Mouse (Mus musculus) hindbrain, embryonic 16.5 days (tissue): Measurements from ENCODE around the gene Mstn. TPM values are rescaled to one million over a fixed set of nuclear protein-coding genes. Genes with fewer than 3 reads are reported as not detected.

ENCODE experiments used
- ATAC-seq: fragments of 200-750 bp; cut with Nextera tagmentation; 2 replicates; pipeline ENCODE4 v1.8.0; 2017; ENCODE audit warnings: moderate TSS enrichment, moderate library complexity
- H3K27ac ChIP-seq: fragments of 300-500 bp; sonication (generic); 2 replicates; pipeline ENCODE4 v1.5.1; 2014; ENCODE audit warnings: low read depth, mild to moderate bottlenecking, control low read depth, low read length, moderate library complexity
- H3K27me3 ChIP-seq: fragments of 300-500 bp; sonication (generic); replicated peaks from 2 replicates; pipeline ENCODE4 v1.6.1; 2014; ENCODE audit warnings: low read length; ENCODE audit not compliant: control insufficient read depth, insufficient read depth
- H3K36me3 ChIP-seq: fragments of 300-500 bp; sonication (generic); 2 replicates; pipeline ENCODE4 v1.6.1; 2014; ENCODE audit warnings: mild to moderate bottlenecking, low read length, moderate library complexity, mixed read lengths; ENCODE audit not compliant: control insufficient read depth, insufficient read depth
- H3K4me1 ChIP-seq: fragments of 300-500 bp; sonication (generic); 2 replicates; pipeline ENCODE4 v1.6.1; 2014; ENCODE audit warnings: low read depth, low read length; ENCODE audit not compliant: control insufficient read depth, insufficient read depth
- H3K4me2 ChIP-seq: fragments of 300-500 bp; sonication (generic); 2 replicates; pipeline ENCODE4 v1.6.1; 2014; ENCODE audit warnings: mild to moderate bottlenecking, low read length, control low read depth, moderate library complexity
- H3K4me3 ChIP-seq: fragments of 300-500 bp; sonication (generic); 2 replicates; pipeline ENCODE4 v1.5.1; 2014; ENCODE audit warnings: mild to moderate bottlenecking, low read length, control low read depth, moderate library complexity
- H3K9ac ChIP-seq: fragments of 300-500 bp; sonication (generic); 2 replicates; pipeline ENCODE4 v1.6.1; 2014; ENCODE audit warnings: low read depth, mild to moderate bottlenecking, control low read depth, low read length, moderate library complexity
- H3K9me3 ChIP-seq: fragments of 300-500 bp; sonication (generic); 2 replicates; pipeline ENCODE4 v1.6.1; 2014; ENCODE audit warnings: mild to moderate bottlenecking, low read length, moderate library complexity; ENCODE audit not compliant: control insufficient read depth
- WGBS: fragments of 180-500 bp; shearing (Covaris S2); extraction: QIAGEN DNeasy Blood & Tissue Kit; methylation state at CpG from one replicate; pipeline ENCODE4 v1.1.7; 2014; 5-methylcytosine and 5-hydroxymethylcytosine counted together
- polyA plus RNA-seq: library from polyadenylated mRNA; unstranded; fragments of >200 nt; fragmentation: Nextera tagmentation; extraction: Ambion mirVana; gene quantifications from 2 replicates; pipeline ENCODE4 v1.2.1, GENCODE M21; 2015

Mstn gene
- polyA plus RNA-seq, 1 experiment from 2014 or later: 0.21 TPM

DNA sequence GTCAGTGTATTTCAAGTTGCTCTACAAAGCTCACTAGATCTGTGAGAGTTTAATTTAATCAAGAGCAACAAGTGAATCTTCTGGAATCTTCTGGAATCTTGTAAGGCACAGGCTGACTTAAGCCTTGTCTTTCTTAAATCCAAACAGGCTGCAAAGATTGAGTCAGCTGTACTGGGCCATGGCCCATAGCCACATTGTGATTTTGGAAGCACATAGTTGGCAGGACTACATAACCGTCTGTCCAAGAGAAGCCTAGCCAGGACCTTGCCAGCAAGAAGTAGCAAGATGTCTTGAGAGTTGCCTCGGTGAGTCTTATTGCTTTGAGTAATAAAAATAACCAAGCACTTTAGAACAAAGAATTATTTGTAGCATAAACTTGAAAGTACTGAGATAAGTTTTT lies 18.4 kb downstream of the Mstn start:
- WGBS: 81% methylated on average over 2 of the region's 2 CpGs

DNA sequence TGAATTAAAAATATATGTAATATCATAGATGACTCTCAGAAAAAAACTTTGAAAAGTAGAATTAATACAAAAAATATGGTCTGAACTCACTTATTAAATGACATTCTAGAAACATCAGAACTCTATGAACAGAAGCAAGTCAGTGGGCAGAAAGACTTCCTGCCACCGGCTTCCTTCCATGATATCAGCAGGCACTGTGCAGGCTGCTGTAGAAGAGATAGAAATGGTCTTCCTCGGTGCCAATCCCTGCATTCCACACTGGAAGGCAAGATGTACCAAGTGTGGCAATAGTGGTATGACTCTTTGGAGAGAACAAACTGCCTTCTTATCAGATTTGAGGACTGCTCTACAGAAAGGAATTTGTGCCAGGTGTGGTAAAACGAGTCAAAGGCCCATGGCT lies 19.2 kb downstream of the Mstn start:
- H3K4me3 ChIP-seq: no peak overlapping the region
- H3K4me2 ChIP-seq: no peak overlapping the region
- H3K4me1 ChIP-seq: no peaks in the 10 kb centered on the region
- H3K9ac ChIP-seq: no peak overlapping the region
- 92% methylated on average over 3 of the region's 3 CpGs for WGBS
- no peak overlapping the region for H3K27ac ChIP-seq
- no peaks in the 10 kb centered on the region for H3K9me3 ChIP-seq
- no peaks in the 10 kb centered on the region for H3K36me3 ChIP-seq
- ATAC-seq: no peak
- no peaks in the 10 kb centered on the region for H3K27me3 ChIP-seq

More for the DNA sequence above, 18.4 kb downstream of the Mstn start:
- Histone ChIP-seq H3K9ac (no peak overlapping the region), H3K27me3 (no peaks in the 10 kb centered on the region), H3K27ac (no peak overlapping the region), H3K4me1 (no peaks in the 10 kb centered on the region), H3K4me3 (no peak overlapping the region), H3K4me2 (no peak overlapping the region), H3K36me3 (no peaks in the 10 kb centered on the region), H3K9me3 (no peaks in the 10 kb centered on the region)
- no peak for ATAC-seq

DNA sequence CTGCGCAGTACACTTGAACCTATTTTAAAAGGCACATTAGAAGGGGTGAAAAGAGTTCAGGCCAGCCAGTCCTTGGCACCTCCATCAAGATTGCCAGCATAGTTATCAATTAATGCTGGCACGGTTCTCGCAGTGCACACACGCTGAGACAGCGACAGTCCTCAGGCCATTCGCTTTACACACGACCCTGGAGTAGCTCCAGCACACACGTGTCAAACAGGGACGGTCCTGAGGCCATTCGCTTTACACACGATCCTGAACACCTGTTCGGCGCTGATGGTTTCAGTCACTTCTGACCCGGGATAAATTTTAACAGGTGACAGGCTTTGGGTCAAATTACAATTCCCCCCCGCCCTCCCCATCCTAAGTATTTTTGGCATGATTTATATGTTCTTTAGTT lies 23.8 kb downstream of the Mstn start:
- H3K36me3 ChIP-seq: no peaks in the 10 kb centered on the region
- no peak overlapping the region for H3K27ac ChIP-seq
- no peak overlapping the region for H3K9ac ChIP-seq
- H3K4me2 ChIP-seq: no peak overlapping the region
- 78% methylated on average over 15 of the region's 15 CpGs for WGBS
- peak; percentile 58 for ATAC-seq
- no peaks in the 10 kb centered on the region for H3K4me1 ChIP-seq
- H3K9me3 ChIP-seq: no peaks in the 10 kb centered on the region
- no peak overlapping the region for H3K4me3 ChIP-seq
- no peaks in the 10 kb centered on the region for H3K27me3 ChIP-seq

DNA sequence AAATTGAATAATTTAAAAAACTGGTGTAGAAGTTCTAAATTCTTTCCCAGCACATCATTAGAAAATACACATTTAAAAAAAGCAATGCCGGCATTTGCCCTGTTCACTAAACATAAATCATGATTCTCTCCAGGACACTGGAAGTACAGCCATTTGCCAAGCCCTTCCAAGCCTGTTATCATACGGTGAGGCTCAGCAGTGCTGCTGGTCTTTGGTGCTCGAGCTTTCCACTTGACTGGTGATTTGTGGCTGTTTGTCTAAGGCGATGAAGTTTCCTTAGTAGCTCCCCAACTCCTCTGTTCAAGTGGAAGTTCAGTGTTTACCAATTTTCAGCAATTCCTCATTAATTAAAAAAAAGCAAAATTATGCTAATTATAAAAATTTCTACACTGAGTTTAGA lies 24.6 kb downstream of the Mstn start:
- H3K27me3 ChIP-seq: no peaks in the 10 kb centered on the region

GRCm38 (mm10) chr1:53093180-53093579 lies 31.7 kb downstream of the Mstn start:
- no peaks in the 10 kb centered on the region for H3K27me3 ChIP-seq
- ATAC-seq: no peak
- no peak overlapping the region for H3K4me3 ChIP-seq
- no peak overlapping the region for H3K9ac ChIP-seq
- H3K27ac ChIP-seq: no peak overlapping the region
- no peak overlapping the region for H3K4me2 ChIP-seq
- 40% methylated on average over 3 of the region's 3 CpGs for WGBS
- no peaks in the 10 kb centered on the region for H3K9me3 ChIP-seq
- no peaks in the 10 kb centered on the region for H3K36me3 ChIP-seq
- H3K4me1 ChIP-seq: no peaks in the 10 kb centered on the region

More for the DNA sequence above, 24.6 kb downstream of the Mstn start:
- no peak for ATAC-seq
- no peaks in the 10 kb centered on the region for H3K36me3 ChIP-seq
- no peaks in the 10 kb centered on the region for H3K4me1 ChIP-seq
- H3K4me2 ChIP-seq: no peak overlapping the region
- no peak overlapping the region for H3K9ac ChIP-seq
- no peak overlapping the region for H3K4me3 ChIP-seq
- H3K9me3 ChIP-seq: no peaks in the 10 kb centered on the region
- 44% methylated on average over 4 of the region's 4 CpGs for WGBS
- H3K27ac ChIP-seq: no peak overlapping the region

- WGBS: 96% methylated on average over 1 of the region's 1 CpGs
- Histone ChIP-seq H3K27me3 (no peaks in the 10 kb centered on the region), H3K4me2 (no peak overlapping the region), H3K4me3 (no peak overlapping the region), H3K27ac (no peak overlapping the region), H3K9me3 (no peaks in the 10 kb centered on the region), H3K36me3 (no peaks in the 10 kb centered on the region), H3K4me1 (no peaks in the 10 kb centered on the region), H3K9ac (no peak overlapping the region)
- no peak for ATAC-seq
Measured at GRCm38 (mm10) chr1:53110561-53110960, 49.1 kb downstream of the Mstn start.

Other genes with a start within 250 kb of the Mstn start
- gene Inpp1, start 244.0 kb upstream of the Mstn start, polyA plus RNA-seq: 44.3 and 44.7 TPM in 2 replicates
- gene Hibch, start 216.7 kb upstream of the Mstn start, polyA plus RNA-seq: 29.0 and 29.3 TPM in 2 replicates
- gene 1700019D03Rik, start 41.5 kb upstream of the Mstn start, polyA plus RNA-seq: 5.3 and 6.5 TPM in 2 replicates
- gene 1700019A02Rik, start 126.0 kb downstream of the Mstn start, polyA plus RNA-seq: not detected in 2 replicates
- gene Pms1, start 235.4 kb downstream of the Mstn start, polyA plus RNA-seq: 8.4 and 9.0 TPM in 2 replicates
- 48.8 and 50.4 TPM in 2 replicates for gene Ormdl1, start 235.5 kb downstream of the Mstn start, polyA plus RNA-seq
- not detected in 2 replicates for gene Gm28778, start 235.5 kb downstream of the Mstn start, polyA plus RNA-seq